Mouse (Mus musculus) stomach, postnatal 0 days (tissue): ENCODE measurements around the gene Rsph14.

Experiments used
- CTCF ChIP-seq: IDR thresholded peaks from 2 replicates; pipeline ENCODE4 v1.5.1; 2016; ENCODE audit warnings: antibody characterized with exemption, low read depth, mild to moderate bottlenecking, moderate library complexity
- EP300 ChIP-seq: optimal IDR thresholded peaks from 2 replicates; pipeline ENCODE3; 2016; ENCODE audit warnings: antibody characterized with exemption

DNA sequence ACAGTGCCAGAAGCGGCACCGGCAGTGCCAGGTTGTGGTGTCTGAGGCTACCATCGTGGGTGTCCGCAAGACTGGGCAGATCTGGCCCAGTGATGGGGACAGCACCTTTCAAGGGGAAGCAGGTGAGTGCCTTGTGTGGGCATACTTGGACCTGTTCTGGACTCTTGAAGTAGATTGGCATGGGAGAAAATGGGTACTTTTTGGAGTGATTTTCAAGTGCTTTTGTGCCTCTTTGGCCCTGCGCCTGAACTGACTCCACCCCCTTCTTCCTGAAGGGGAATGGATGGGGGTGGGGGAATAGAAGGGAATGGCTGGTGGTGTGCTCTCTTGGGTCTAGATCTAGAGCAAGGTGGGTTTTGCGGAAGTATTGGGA lies 29.8 kb upstream of the Rsph14 start:
- no peak for TF ChIP-seq EP300
- TF ChIP-seq CTCF = no peak
